Mouse (Mus musculus) MEL (cell line): Measurements from ENCODE around the gene Ndufa1.

Experiments used
- CTCF ChIP-seq, 3 experiments: IDR thresholded peaks in 2 of 3; conservative IDR thresholded peaks in 1 of 3; 2 replicates each; pipeline ENCODE4 v1.5.1; 2011 to 2012; ENCODE audit warnings: low read length in 3 of 3, low read depth in 2 of 3, mild to moderate bottlenecking in 2 of 3, improper control_type of control experiment in 1 of 3, inconsistent platforms in 1 of 3, mixed read lengths in 1 of 3, moderate library complexity in 1 of 3; ENCODE audit not compliant: control insufficient read depth in 1 of 3, insufficient read depth in 1 of 3, poor library complexity in 1 of 3, severe bottlenecking in 1 of 3
- EP300 ChIP-seq, 2 experiments: IDR thresholded peaks; 2 replicates each; pipeline ENCODE4 v1.6.1; 2011; ENCODE audit warnings: improper control_type of control experiment in 2 of 2, low read length in 2 of 2, low read depth in 1 of 2, mild to moderate bottlenecking in 1 of 2
- KAT2A ChIP-seq: conservative IDR thresholded peaks from 2 replicates; pipeline ENCODE4 v1.6.1; 2012; ENCODE audit warnings: low read depth, low read length, improper control_type of control experiment, inconsistent platforms
- MXI1 ChIP-seq: IDR thresholded peaks from 2 replicates; pipeline ENCODE4 v1.6.1; 2011; ENCODE audit warnings: mild to moderate bottlenecking, low read depth, low read length, improper control_type of control experiment
- NRF1 ChIP-seq: IDR thresholded peaks from 2 replicates; pipeline ENCODE4 v1.6.1; 2014; ENCODE audit warnings: low read depth, mild to moderate bottlenecking, inconsistent platforms, low read length, improper control_type of control experiment, moderate library complexity; ENCODE audit not compliant: poor library complexity, insufficient read depth, severe bottlenecking
- POLR2A ChIP-seq, 2 experiments: IDR thresholded peaks; 2 replicates each; pipeline ENCODE4 v1.6.1; 2011 to 2012; ENCODE audit warnings: low read length in 2 of 2, mild to moderate bottlenecking in 2 of 2, control low read depth in 1 of 2, improper control_type of control experiment in 1 of 2, low read depth in 1 of 2, moderate library complexity in 1 of 2; ENCODE audit not compliant: control insufficient read depth in 1 of 2, insufficient read depth in 1 of 2, poor library complexity in 1 of 2
- USF1 ChIP-seq: IDR thresholded peaks from 2 replicates; pipeline ENCODE4 v1.6.1; 2014; ENCODE audit warnings: low read depth, mild to moderate bottlenecking, inconsistent platforms, low read length, improper control_type of control experiment, moderate library complexity
- USF2 ChIP-seq, 2 experiments: IDR thresholded peaks; 2 replicates each; pipeline ENCODE4 v1.6.1; 2011 to 2012; ENCODE audit warnings: improper control_type of control experiment in 2 of 2, low read length in 2 of 2, borderline replicate concordance in 1 of 2, inconsistent platforms in 1 of 2, low read depth in 1 of 2, mild to moderate bottlenecking in 1 of 2; ENCODE audit not compliant: insufficient read depth in 1 of 2
- ZC3H11A ChIP-seq: IDR thresholded peaks from 2 replicates; pipeline ENCODE4 v1.6.1; 2012; ENCODE audit warnings: low read depth, mild to moderate bottlenecking, inconsistent platforms, low read length, improper control_type of control experiment

- TF ChIP-seq CTCF (IDR thresholded peaks at IDR 0.05 in 2 of 3, conservative IDR thresholded peaks at IDR 0.05 in 1 of 3; ENCODE audit: control insufficient read depth in 1 of 3, insufficient read depth in 1 of 3, low read depth in 2 of 3, low read length in 3 of 3, poor library complexity in 1 of 3, severe bottlenecking in 1 of 3) (no peak), EP300 (IDR thresholded peaks at IDR 0.05; ENCODE audit: low read depth in 1 of 2, low read length in 2 of 2) (no peak), POLR2A (IDR thresholded peaks at IDR 0.05; ENCODE audit: control insufficient read depth in 1 of 2, insufficient read depth in 1 of 2, low read depth in 1 of 2, low read length in 2 of 2, poor library complexity in 1 of 2) (no peak), USF2 (IDR thresholded peaks at IDR 0.05; ENCODE audit: borderline replicate concordance in 1 of 2, insufficient read depth in 1 of 2, low read depth in 1 of 2, low read length in 2 of 2) (no peak), KAT2A (no peak), USF1 (no peak), MXI1 (no peak), NRF1 (no peak), ZC3H11A (no peak)
These were observed 29.8 kb downstream of the Ndufa1 start for GRCm38 (mm10) chrX:37161169-37161568.
